Mouse (Mus musculus) cerebellum, adult 18-20 months (tissue): ENCODE results near the gene Rpa1.
"Not testable (repeated sequence)": the region's sequence is repeated elsewhere in the genome, so short reads cannot be mapped to it uniquely, and the experiment has no call there.

Experiments
- DNase-seq, 2 experiments: peaks; one replicate each; pipeline ENCODE4 v3.0.0; 2021

The Rpa1 gene

DNA sequence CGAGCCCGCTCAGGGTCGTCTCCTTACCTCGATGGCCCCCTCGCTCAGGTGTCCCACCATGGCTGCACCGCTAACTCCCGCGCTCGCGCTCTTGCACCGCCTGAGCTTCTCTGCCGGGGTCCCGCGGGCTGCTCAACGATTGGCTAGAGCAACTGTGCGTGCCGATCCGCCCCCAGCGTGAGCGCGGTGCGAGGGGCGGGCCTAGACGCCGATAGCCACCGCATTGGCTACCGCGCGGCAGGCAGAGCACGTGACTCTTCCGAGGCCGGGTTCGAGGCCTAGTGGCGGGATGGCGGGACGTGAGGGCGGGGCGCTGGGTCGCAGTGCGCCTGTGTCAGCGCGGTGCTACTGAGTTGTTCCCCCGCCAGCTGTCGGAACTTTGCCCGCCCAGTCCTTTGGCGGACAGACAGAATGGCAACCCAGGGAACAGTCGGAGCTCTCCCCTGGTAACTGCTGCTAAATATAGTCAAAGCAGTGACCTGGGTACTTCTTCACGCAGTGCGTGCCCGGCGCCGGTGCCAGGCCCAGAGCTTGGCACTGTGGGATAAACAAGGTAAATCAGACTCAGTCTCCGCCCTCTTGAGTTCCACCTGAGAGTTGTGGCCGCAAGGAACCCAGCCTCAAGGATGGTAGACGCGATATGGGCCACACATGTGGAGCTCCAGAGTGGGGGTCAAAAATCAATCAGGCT lies at the start of gene Rpa1, which contains the start of gene Smyd4:
Gene Rpa1 (minus strand): TSS at position 126 of the 691 bp plus-strand sequence.
Gene Smyd4 (plus strand): TSS at position 235 of the 691 bp plus-strand sequence.
- DNase-seq = peak; percentile 96 to 97

DNA sequence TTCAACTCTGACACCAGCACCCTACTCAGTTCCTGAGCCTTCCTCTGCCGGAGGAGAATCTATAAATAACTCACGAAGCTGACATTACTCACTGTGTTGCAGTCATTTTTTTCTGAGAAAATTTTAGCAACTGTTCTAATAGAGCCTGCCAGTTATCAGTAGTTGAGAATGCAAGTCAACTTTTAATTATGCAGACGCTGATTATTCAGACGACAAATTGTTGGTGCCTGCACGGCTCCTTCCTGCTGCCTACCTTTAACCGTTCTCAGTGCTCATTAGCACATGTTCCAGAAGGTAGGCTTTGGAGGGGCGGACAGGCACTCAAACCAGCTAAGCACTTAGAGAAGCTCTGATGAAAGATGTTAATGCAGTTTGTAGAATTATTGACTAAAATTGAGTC lies 49.3 kb upstream of the Rpa1 start:
- DNase-seq = no peak

DNA sequence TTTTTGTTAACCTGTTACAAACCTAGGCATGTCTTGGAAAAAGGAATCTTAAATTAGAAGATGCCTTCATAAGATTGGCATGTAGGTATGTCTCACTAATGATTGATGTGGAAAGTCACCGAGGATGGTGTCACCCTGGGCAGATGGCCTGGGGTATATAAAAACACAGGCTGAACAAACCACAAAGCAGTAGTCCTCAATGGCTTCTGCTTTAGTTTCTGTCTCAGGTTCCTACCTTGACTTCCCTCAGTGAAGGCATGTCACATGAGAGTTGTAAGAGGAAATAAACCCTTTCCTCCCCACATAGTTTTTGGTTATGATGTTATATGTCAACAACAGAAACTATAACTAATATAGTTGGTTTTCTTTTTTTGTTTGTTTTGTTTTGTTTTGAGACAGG lies 47.5 kb upstream of the Rpa1 start:
- no peak for DNase-seq

DNA sequence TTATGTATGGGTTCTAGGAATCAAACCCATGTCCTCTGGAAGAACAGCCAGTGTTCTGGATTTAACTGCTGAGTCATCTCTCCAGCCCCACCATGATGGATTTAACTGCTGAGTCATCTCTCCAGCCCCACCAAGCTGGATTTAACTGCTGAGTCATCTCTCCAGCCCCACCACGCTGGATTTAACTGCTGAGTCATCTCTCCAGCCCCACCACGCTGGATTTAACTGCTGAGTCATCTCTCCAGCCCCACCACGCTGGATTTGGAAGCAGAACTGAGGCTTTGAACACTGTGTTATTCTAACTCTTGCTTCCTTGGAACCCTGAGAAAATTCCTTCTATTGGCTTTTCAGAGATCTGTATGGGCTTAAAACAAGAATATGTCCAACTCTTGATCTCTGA lies 35.4 kb upstream of the Rpa1 start:
- DNase-seq = not testable (repeated sequence)

- not testable (repeated sequence) for DNase-seq
These were observed 30.7 kb upstream of the Rpa1 start for GRCm38 (mm10) chr11:75378786-75379185.

DNA sequence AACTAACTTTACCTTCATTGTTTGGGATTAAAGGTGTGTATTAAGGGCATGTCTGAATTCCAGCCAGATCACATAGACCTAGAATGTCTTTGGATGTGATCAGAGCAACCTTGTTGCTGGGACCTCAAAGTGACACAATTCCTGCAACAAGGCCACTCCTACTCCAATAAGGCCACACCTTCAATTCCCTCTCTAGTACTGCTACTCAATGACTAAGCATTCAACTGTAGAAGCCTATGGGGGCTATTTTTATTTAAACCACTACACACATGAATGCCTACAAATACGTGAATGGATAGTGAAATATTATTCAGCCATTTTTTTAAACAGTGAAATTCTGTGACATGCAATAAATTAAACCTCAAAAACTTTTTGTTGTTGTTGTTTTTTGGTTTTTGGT lies 29.0 kb upstream of the Rpa1 start:
- no peak for DNase-seq

GRCm38 (mm10) chr11:75355475-75355874 lies 7.4 kb upstream of the Rpa1 start:
- no peak for DNase-seq

DNA sequence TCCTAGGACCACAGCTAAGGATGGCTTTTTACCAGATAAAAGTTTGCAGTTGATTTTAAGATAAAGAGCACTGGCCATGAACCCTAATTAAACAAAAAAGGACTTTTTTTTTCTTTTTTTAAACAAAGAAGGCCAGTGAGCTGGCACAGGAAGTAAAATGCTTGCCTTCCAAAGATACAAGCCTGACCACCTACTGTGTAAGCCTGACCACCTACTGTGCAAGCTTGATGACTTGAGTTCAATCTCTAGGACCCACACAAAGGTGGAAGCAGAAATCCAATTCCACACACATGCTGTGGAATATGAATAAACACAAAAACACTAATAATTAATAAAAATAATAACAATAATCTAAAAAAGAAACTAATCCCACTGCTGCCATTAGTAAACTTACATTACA lies 3.1 kb upstream of the Rpa1 start:
- no peak for DNase-seq

- no peak for DNase-seq
These were observed 752 bp upstream of the Rpa1 start for GRCm38 (mm10) chr11:75348890-75349261.

GRCm38 (mm10) chr11:75347596-75347995 lies 528 bp downstream of the Rpa1 start:
- DNase-seq = no peak

- no peak for DNase-seq
These were observed 937 bp downstream of the Rpa1 start for GRCm38 (mm10) chr11:75347188-75347585.

- no peak for DNase-seq
These were observed 1.5 kb downstream of the Rpa1 start for GRCm38 (mm10) chr11:75346556-75347187.

DNA sequence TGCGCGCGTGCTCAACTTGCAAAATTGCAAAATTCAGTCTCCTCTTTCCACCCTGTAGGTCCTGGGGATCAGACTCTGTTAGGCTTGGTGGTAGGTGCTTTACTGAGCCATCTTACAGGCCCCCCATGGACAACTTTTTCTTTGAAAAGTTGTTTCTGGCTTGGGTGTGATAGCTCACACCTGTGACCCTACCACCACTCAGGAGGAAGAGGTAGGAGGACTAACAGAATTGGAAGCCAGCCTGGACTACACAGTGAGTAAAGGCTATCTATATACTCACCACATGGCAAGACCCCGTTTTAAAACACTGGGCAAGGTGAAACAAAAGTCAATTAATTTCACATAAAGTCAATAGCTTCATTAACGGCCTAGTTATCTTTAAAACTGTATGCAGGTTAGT lies 3.4 kb downstream of the Rpa1 start:
- no peak for DNase-seq

- DNase-seq = no peak
These were observed 4.0 kb downstream of the Rpa1 start for GRCm38 (mm10) chr11:75344163-75344562.

DNA sequence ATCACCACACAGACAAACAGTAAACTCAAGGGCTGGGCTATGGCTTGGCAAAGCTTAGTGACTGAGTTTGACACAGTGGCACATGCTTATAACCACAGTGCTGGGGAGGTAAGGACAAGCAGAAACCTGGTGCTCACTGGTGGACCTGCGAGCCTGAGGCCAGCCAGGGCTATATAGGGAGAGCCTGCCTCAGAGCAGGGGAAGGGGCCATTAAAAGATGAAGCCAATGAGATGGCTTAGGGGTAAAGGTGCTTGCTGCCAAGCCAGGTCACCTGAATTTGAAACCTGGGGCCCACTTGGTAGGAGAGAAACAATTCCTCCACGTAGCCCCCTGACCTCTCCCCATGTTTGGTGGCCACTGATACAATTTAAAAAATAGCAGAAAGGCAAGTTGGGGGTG lies 5.0 kb downstream of the Rpa1 start:
- DNase-seq = no peak

GRCm38 (mm10) chr11:75340698-75341345 lies 7.3 kb downstream of the Rpa1 start:
- DNase-seq = no peak

- DNase-seq = no peak
These were observed 8.0 kb downstream of the Rpa1 start for GRCm38 (mm10) chr11:75340076-75340475.

DNA sequence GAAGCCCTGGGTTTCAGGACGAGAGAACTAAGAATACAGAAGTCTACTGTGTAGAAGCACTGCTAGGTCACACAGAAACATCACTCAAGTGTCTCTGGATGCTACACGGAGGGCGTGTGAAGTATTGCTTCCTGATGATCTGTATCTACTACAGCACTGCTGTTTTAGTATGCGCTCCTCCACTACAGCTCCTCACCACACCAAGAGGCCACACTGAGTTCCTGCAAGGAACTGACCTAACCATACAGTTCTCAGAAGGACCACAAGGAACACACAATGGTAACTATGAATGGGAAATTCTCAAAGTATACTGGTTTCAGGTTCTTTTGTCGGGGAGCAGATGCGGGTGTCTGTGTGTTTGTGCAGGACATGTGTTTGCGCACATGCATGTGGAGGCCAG lies 10.9 kb downstream of the Rpa1 start:
- DNase-seq = no peak

DNA sequence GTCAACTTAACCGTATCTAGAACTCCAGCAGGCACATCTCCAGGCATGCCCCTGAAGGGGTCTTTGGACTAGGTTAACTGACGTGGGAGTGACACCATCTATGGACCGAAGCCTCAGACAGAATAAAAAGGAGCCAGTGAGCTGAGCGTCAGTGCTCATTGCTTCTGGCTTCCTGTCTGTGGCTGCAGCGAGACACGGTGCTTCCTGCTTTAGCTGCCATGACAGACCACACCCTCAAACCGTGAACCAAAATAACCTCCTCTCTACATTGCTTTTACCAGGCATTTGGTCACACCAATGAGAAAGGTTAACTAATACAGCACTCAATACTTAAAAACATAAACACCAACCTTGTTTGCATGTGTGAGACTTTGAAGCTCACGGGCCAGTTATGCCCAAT lies 11.4 kb downstream of the Rpa1 start:
- no peak for DNase-seq

GRCm38 (mm10) chr11:75325969-75326311 lies 22.2 kb downstream of the Rpa1 start:
- no peak for DNase-seq

DNA sequence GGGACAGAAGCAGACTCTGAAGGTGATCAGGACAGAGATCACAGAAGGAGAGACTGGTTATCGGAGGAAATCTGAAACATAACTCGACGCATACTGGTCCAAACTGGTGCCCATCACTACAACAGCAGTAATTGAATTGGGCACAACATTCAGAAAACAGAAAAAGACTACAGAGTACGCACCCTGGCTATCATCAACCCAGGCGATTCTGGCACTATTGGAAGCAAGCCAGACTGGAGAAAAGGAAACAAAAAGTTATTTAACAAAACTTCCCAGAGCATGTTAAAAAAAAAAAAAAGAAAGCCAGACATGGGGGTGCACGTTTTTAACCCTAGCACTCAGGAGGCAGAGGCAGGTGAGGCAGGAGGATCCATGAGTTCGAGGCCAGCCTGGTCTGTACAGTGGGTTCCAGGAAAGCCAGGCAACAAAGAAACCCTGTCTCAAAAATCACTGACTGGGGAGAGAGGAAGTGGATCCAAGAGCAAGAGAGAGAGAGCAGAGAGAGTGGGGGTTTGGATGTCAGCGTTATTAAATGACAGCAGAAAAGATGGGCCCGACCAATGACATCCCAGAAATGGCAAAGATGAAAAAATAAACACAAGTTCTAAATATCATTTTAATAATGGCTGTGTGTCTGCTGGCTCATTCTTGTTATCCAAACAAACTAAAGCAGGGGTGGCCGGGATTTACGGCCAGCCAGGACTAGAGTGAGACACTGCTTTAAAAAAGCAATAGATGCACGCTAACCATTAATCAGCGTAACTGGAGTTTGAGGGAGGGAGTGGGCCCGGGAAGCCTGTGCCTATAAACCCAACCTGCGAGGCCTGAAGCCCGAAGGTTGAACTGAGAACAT lies 22.8 kb downstream of the Rpa1 start:
- DNase-seq = no peak

DNA sequence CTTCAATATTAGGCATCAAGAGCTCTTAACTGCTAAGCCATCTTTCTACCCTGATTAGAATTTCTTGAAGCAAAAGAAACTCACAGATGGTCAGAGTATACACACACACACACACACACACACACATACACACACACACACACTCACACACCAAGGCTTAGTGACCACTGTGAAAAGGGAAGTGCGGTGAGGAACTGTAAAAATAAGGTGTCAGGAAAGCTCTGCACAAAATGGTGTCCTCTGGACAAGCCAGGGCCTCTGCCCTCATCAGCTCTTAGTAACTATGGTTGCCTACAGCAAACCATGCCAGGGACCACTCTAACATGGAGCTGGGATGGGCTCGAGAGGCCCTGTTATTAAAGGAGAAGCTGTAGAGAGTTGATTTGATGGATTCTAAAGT lies 23.7 kb downstream of the Rpa1 start:
- DNase-seq = no peak

DNA sequence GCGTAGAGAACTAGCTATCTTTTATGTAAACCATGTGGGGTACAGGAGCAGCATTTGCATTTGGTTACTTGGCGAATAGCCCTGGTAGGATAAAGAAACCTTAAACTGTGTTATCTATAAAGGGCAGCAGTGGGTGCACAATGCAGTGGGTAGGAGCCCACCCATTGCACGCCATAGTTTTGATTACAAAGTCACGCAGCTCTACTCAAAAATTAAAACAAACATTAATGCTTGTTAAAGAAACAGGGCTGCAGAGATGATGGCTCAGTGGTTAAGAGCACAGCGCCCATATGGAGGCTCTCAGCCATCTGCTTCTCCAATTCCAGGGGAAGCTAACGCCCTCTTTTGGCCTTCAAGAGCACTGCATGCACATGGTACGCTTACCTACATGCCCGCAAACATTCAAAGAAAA lies 24.8 kb downstream of the Rpa1 start:
- no peak for DNase-seq
